Mouse (Mus musculus): ENCODE measurements around the gene Fscn2. TPM values are rescaled to one million over a fixed set of nuclear protein-coding genes. Genes with fewer than 3 reads are reported as not detected.

Gene Fscn2
- total and polyA plus RNA-seq, 3 experiments = not detected

- no peak overlapping the region for H3K27ac ChIP-seq (ENCODE audit: insufficient read depth, low read depth)
- no peaks in the 10 kb centered on the region for H3K27me3 ChIP-seq (replicated peaks)
- no peaks in the 10 kb centered on the region for H3K79me2 ChIP-seq (replicated peaks; ENCODE audit: control insufficient read depth, extremely low read depth, insufficient read depth, poor library complexity, severe bottlenecking)
- peak; percentile 53 for DNase-seq (ENCODE audit: extremely low read depth)
- peaks cover 48 to 83% of the 10 kb centered on the region in 2 experiments for H3K36me3 ChIP-seq (replicated peaks in 1 of 2; ENCODE audit: control insufficient read depth in 1 of 2, insufficient read depth in 1 of 2, low read length in 1 of 2)
- peak overlapping the region; percentile 67 to 76 (median 67) for H3K4me3 ChIP-seq (replicated peaks in 1 of 3; ENCODE audit: low read depth in 2 of 3, low read length in 2 of 3, poor library complexity in 1 of 3)
- peak overlapping the region; percentile 21; the same call in 1 of the 2 replicates for H3K9ac ChIP-seq (ENCODE audit: insufficient read depth, low read depth)
- in situ Hi-C loops (cut with MboI; ENCODE audit: low pct_ligation_motif_present, low pct_unique_long_range_greater_than_20kb, low sequenced_read_pairs) (no loop called here), dilution Hi-C loops (cut with MboI; ENCODE audit: extremely low pct_ligation_motif_present, extremely low pct_unique_long_range_greater_than_20kb, low sequenced_read_pairs) (no loop called here)
- no peak for TF ChIP-seq HCFC1 (IDR thresholded peaks at IDR 0.05; ENCODE audit: low read depth, low read length)
- TF ChIP-seq MYC (IDR thresholded peaks at IDR 0.05; ENCODE audit: low read depth, low read length) = peak; percentile 63
- TF ChIP-seq ZC3H11A (IDR thresholded peaks at IDR 0.05; ENCODE audit: low read depth, low read length) = no peak
- peak; percentile 65; the same call in 1 of the 2 replicates for TF ChIP-seq MAX (IDR thresholded peaks at IDR 0.05; ENCODE audit: low read length)
- no peak for TF ChIP-seq EP300 (IDR thresholded peaks at IDR 0.05; ENCODE audit: low read length)
- TF ChIP-seq MAZ (IDR thresholded peaks at IDR 0.05; ENCODE audit: low read depth, low read length) = peak; percentile 35; the same call in 1 of the 2 replicates
- TF ChIP-seq PAX5 (IDR thresholded peaks at IDR 0.05; ENCODE audit: low read length) = no peak
- TF ChIP-seq USF2 (conservative IDR thresholded peaks at IDR 0.05; ENCODE audit: low read depth, low read length) = no peak
- 0 out of 2 replicates have a peak, but pooled peaks have one; percentile 41 for TF ChIP-seq KAT2A (IDR thresholded peaks at IDR 0.05; ENCODE audit: insufficient replicate concordance, low read length)
- no peak for TF ChIP-seq JUN (IDR thresholded peaks at IDR 0.05; ENCODE audit: insufficient read depth, low read depth, low read length)
- peak; percentile 97 for TF ChIP-seq MXI1 (IDR thresholded peaks at IDR 0.05; ENCODE audit: low read depth, low read length)
- peak; percentile 94 for TF ChIP-seq SIN3A (IDR thresholded peaks at IDR 0.05; ENCODE audit: low read length)
- peak; percentile 44; the same call in 1 of the 2 replicates for TF ChIP-seq BHLHE40 (IDR thresholded peaks at IDR 0.05; ENCODE audit: low read depth, low read length)
- no peak for TF ChIP-seq TCF12 (IDR thresholded peaks at IDR 0.05; ENCODE audit: low read depth, low read length)
- peak overlapping the region; percentile 88 for H3K4me2 ChIP-seq (ENCODE audit: insufficient read depth, low read depth, poor library complexity, severe bottlenecking)
- no peaks in the 10 kb centered on the region for H3K9me3 ChIP-seq (replicated peaks; ENCODE audit: low read length)
- H3K4me1 ChIP-seq (ENCODE audit: control insufficient read depth in 1 of 2, insufficient read depth in 2 of 2) = peaks cover 11 to 18% of the 10 kb centered on the region in 2 experiments
These were observed 16.8 kb downstream of the Fscn2 start for GRCm38 (mm10) chr11:120378031-120378610.

DNA sequence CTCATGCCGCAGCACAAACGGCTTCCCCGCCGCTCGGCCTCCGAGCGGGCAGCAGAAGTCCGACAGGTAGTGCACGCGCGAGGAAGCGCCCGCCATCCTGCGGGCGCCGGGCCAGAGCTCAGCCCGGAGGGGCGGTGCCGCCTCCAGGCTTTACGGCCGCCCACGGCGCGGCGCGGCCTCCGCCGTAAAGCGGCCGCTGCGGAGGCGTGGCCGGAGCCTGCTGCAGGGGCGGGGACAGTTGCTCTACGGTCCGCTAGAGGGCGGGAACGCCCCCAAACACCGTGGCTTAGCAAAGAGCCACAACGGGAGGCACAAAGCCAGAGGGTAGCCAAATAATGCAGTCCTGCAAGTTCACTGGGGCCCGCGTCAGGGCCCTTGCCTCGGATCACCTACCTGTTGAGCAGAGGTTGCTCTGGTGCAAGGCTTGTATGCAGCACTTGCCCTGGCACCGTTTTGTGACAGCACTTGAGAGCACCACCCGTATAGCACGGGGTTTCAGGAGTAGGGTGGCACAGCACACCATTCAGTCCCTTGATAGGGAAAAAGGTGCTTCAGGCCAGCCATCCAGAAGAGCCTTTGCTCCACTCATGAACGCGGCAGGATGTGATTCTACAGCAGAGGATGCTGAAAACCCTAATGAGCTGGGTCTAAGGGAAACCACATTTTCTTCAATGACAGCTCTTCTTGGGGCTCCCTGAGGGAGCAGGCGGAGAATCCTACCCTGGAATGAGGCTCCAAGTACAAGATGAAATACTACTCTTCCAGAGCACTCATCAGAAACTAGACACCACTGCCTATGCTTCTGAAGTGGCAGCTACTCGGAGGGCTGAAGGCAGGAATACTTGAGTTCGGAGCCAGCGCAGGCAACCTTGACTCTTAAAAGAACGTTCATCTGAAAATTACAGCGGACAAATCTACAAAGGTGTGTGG, 17.5 kb downstream of the Fscn2 start, which contains the start of gene Faap100:
TSS of gene Faap100 (minus strand) at position 154 of the 930 bp plus-strand sequence.
- Histone ChIP-seq H3K27me3 (replicated peaks) (no peaks in the 10 kb centered on the region), H3K4me2 (ENCODE audit: insufficient read depth, low read depth, poor library complexity, severe bottlenecking) (peak within 1 kb of the TSS; percentile 88), H3K4me3 (replicated peaks in 1 of 3; ENCODE audit: low read depth in 2 of 3, low read length in 2 of 3, poor library complexity in 1 of 3) (peak within 1 kb of the TSS; percentile 67 to 76 (median 67)), H3K36me3 (replicated peaks in 1 of 2; ENCODE audit: control insufficient read depth in 1 of 2, insufficient read depth in 1 of 2, low read length in 1 of 2) (peaks cover 46 to 82% of the 10 kb centered on the region in 2 experiments), H3K9ac (ENCODE audit: insufficient read depth, low read depth) (peak within 1 kb of the TSS; percentile 21; the same call in 1 of the 2 replicates), H3K9me3 (replicated peaks; ENCODE audit: low read length) (no peaks in the 10 kb centered on the region), H3K27ac (ENCODE audit: insufficient read depth, low read depth) (peak within 1 kb of the TSS; percentile 29; the same call in 1 of the 2 replicates), H3K79me2 (replicated peaks; ENCODE audit: control insufficient read depth, extremely low read depth, insufficient read depth, poor library complexity, severe bottlenecking) (no peaks in the 10 kb centered on the region), H3K4me1 (ENCODE audit: control insufficient read depth in 1 of 2, insufficient read depth in 2 of 2) (peaks cover 11 to 18% of the 10 kb centered on the region in 2 experiments)
- in situ Hi-C loops (cut with MboI; ENCODE audit: low pct_ligation_motif_present, low pct_unique_long_range_greater_than_20kb, low sequenced_read_pairs) = no loop called here
- DNase-seq (ENCODE audit: extremely low read depth) = peak; percentile 94
- dilution Hi-C loops (cut with MboI; ENCODE audit: extremely low pct_ligation_motif_present, extremely low pct_unique_long_range_greater_than_20kb, low sequenced_read_pairs) = no loop called here
- TF ChIP-seq EP300 (IDR thresholded peaks at IDR 0.05; ENCODE audit: low read length) (no peak), MEF2A (IDR thresholded peaks at IDR 0.05; ENCODE audit: borderline replicate concordance, low read depth, low read length) (0 out of 2 replicates have a peak, but pooled peaks have one; percentile 43), NELFE (IDR thresholded peaks at IDR 0.05; ENCODE audit: low read depth, low read length) (peak; percentile 87), POLR2AphosphoS2 (IDR thresholded peaks at IDR 0.05; ENCODE audit: low read depth, low read length) (peak; percentile 95), MYC (IDR thresholded peaks at IDR 0.05; ENCODE audit: low read depth, low read length) (peak; percentile 6; the same call in 1 of the 2 replicates), TBP (conservative IDR thresholded peaks at IDR 0.05; ENCODE audit: low read depth, low read length) (peak; percentile 53; the same call in 1 of the 2 replicates), ZMIZ1 (IDR thresholded peaks at IDR 0.05; ENCODE audit: low read depth, low read length) (peak; percentile 89), KAT2A (IDR thresholded peaks at IDR 0.05; ENCODE audit: insufficient replicate concordance, low read length) (peak; percentile 83; the same call in 1 of the 2 replicates), NRF1 (IDR thresholded peaks at IDR 0.05; ENCODE audit: low read depth, low read length) (peak; percentile 48; the same call in 1 of the 2 replicates), ZNF384 (IDR thresholded peaks at IDR 0.05; ENCODE audit: low read depth, low read length) (no peak), CTCF (conservative IDR thresholded peaks at IDR 0.05 in 1 of 2, IDR thresholded peaks at IDR 0.05 in 1 of 2; ENCODE audit: low read depth in 2 of 2, low read length in 2 of 2) (peak in 1 of 2 experiments; percentile 76; a peak in 2 of 4 replicates), MXI1 (IDR thresholded peaks at IDR 0.05; ENCODE audit: low read depth, low read length) (peak; percentile 94), CHD1 (IDR thresholded peaks at IDR 0.05; ENCODE audit: low read depth, low read length) (no peak), SIN3A (IDR thresholded peaks at IDR 0.05; ENCODE audit: low read length) (peak; percentile 96; the same call in 1 of the 2 replicates), GABPA (IDR thresholded peaks at IDR 0.05; ENCODE audit: insufficient replicate concordance, low read depth, low read length) (no peak; the same call in 1 of the 2 replicates), UBTF (IDR thresholded peaks at IDR 0.05; ENCODE audit: low read depth, low read length) (no peak), TCF12 (IDR thresholded peaks at IDR 0.05; ENCODE audit: low read depth, low read length) (peak; percentile 68), POLR2A (IDR thresholded peaks at IDR 0.05; ENCODE audit: low read depth, low read length) (peak; percentile 97), E2F4 (IDR thresholded peaks at IDR 0.05; ENCODE audit: insufficient replicate concordance, low read depth, low read length) (0 out of 2 replicates have a peak, but pooled peaks have one; percentile 55)
